Mouse (Mus musculus) yolk sac, embryonic 10.5 days (tissue): ENCODE data around the gene Dennd5b.
"Not testable (repeated sequence)": the region's sequence is repeated elsewhere in the genome, so short reads cannot be mapped to it uniquely, and the experiment has no call there.

ENCODE experiments used
- DNase-seq: peaks from one replicate; pipeline ENCODE4 v3.0.0-alpha.2; 2017; ENCODE audit warnings: low spot score

The Dennd5b gene

DNA sequence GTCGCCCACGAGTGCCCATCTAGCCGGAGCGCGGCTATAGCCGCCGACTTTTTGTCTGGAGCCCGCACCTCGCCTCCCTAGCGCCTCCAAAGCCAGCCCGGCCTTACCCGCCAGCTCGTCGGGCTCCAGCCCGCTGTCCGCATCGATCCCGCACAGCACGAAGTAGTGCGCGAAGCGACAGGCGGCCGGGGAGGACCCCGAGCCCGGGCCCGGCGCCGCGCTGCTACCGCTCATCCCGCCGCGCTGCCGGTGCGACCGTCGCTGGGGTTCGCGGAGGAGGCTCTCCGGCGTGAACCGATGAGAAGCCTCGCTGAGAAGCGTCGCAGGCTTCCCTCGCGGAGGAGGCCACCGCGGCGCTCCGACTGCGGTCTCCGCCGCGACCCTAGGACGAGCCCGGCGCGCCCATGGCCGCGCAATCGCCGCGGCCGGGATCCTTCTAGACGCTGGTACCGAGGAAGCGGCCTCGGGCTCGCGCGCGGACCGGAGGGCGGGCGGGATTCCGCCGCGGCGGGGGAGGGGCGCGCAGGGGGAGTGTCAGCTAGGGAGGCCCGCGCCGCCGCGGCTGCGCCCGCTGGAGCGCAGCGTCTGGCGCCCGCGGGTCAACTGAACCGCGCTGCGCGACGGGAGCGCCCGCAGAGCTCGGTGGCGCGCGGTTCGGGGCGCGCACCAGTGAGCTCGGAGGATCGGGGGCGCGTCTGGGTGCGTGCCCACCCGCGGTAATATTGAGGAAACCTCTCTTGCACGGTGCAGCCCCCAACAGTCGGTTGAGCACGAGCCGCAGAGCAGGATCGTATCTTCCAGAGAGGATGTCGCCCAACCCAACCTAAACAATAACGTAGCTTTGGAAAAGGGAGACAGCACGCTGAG is at the start of gene Dennd5b:
TSS of gene Dennd5b (minus strand) at position 605 of the 867 bp plus-strand sequence.
- peak; percentile 86 for DNase-seq

DNA sequence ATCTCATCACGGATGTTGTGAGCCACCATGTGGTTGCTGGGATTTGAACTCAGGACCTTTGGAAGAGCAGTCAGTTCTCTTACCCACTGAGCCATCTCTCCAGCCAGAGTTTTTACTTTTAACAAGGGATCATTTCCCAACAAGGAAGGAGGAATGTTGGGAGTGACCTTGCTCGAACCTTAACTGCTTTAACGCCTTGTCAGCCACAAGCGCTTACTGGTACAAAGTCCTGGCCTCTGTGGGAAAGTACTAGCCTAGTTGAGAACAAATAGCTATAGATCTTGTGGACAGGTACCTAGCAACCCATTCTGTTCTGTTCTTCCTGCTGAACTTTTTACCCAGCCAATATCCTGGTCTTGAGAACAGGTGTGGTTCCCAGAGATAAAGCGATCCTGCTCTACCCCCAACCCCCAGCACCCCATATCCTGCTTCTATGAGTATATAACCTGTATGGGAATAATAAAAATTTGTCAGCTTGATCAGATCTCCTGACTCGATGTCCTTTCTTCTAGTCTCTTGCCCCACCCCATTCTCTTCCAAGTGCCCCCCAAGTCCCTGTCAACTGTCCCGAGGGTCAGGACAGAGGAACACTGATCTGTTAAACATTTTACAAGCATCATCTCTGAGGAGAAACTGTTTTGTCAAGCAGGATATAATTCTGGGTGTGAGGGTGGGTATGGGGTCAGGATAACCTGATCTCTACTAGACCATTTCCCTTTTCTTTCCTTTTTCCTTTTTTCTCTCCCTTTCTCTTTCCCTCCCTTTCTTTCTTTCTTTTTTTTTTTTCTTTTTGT is 47.2 kb upstream of the Dennd5b start:
- peak; percentile 77 for DNase-seq

DNA sequence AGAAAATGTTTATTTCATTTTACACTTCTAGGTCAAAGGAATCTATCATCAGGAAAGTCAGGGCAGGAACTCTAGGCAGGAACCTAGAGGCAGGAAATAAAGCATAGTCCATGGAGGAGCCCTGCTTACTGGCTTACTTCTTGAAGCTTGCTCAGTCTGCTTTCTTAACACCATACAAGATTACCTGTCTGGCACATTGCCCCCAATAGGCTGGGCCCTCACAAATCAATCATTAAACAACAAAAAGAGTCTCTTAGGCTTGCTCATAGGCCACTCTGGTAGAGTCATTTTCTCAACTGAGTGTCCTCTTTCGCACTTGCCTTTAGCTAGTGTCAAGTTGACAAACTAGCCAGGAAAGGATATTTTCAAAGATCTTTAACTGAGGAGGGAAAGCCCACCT is 43.7 kb upstream of the Dennd5b start:
- no peak for DNase-seq

DNA sequence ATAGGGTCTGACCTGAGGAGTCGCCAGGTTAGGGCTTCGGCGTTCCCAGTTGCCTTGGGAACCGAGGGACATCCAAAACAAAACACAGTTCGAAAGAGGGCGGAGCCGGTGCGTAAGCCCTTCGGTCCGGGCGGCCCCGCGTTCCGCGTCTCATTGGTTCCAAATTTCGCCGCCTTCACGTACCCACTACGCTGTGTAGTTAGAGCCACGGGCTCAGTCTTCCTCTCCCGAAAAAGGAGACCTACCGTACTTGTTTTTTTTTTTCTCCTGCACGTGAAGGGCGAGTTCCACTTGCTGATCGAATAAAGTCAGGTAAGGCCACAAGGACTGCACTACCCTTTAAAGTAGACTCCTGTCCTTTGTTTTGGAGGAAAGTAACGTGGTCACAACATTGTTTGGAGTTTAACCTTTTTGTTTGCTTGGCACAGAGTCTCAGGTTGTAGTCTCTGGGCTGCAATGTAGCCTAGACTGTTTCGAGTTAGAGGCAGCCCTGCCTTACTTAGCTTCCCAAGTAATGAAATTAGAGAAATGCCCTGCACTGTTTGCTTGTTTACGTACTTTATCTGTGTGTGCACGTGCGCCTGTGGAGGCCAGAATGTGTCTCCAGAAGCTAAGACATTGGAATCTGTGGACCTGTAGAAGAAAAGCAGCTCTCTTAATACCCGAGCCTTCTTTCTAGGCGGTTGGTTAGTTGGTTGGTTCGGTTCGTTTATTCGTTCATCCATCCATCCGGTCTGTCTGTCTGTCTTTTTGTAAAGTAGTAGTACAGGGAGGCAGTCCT is 40.1 kb upstream of the Dennd5b start:
- DNase-seq, result peak; percentile 89

DNA sequence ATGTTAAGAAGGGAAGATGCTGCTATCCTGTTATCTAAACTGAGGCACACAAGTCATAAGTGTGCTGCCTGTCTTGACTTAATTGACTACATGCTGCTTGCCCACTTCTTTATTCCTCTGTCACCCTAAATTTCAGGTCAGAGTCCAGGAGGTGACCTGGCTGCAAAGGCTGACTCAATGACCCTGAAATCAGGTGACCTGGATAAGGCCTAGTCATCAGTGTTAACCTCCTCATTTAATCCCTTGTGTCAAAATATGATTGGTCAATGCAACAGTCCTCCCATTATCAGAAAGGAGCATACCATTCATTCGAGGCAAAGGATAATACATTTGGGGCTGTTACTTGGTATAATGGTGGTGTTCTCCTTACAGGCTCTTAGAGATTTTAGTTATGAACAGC is 38.0 kb upstream of the Dennd5b start, which contains the start of gene Etfbkmt:
TSS of gene Etfbkmt (plus strand) at position 379 of the 400 bp plus-strand sequence.
- no peak for DNase-seq

DNA sequence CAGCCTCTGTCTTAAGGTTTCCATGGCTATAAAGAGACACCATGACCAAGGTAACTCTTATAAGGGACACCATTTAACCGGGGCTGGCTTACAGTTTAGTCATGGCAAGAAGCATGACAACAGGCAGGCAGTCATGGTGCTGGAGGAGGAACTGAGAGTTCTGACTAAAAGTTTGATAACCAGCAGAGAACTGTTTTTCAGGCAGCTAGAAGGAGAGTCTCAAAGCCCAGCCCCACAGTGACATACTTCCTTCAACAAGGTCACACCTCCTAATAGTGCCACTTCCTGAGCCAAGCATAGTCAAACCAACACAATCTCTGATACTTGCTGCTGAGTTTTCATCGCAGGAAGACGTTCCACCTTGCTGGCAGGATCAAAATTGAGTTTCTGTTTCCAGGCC is 37.5 kb upstream of the Dennd5b start:
- no peak for DNase-seq

DNA sequence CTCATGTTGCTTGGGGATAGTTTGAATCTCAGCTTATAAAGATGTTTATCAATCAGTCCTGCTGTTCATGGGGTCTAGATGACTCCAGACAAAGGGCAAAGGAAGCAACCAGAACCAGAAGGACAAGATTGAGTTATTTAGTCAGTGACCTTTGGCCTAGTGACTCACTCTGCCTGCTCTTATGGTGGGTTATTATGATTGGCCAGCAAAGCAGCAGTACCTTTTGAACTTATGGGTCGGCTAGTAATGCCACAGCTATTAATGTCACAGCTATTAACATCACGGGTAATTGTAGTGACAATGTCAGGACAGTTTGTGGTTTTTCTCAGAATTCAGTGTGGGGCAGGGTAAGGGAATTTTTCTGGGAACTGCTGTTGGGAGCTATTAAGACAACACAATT is 36.5 kb upstream of the Dennd5b start:
- DNase-seq, result peak; percentile 28

DNA sequence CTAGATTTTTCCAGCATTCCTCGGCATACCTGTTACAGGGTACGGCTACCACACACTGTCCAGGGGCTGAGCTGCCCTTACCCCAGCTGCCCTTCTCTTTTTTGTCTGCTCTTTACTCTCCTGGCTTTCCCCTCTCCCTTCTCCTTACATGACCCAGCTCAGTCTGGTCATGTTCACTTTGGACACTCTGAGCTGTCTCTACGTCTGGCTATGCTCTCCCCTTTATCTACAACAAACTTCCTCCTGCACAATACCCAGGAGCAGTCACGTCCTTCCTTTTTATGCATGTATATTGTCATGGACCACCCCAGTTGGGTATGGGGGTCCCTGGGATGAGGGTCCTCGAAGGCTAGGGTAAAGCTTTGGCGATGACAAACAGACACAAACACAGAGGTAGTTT is 34.2 kb upstream of the Dennd5b start:
- DNase-seq, result no peak

DNA sequence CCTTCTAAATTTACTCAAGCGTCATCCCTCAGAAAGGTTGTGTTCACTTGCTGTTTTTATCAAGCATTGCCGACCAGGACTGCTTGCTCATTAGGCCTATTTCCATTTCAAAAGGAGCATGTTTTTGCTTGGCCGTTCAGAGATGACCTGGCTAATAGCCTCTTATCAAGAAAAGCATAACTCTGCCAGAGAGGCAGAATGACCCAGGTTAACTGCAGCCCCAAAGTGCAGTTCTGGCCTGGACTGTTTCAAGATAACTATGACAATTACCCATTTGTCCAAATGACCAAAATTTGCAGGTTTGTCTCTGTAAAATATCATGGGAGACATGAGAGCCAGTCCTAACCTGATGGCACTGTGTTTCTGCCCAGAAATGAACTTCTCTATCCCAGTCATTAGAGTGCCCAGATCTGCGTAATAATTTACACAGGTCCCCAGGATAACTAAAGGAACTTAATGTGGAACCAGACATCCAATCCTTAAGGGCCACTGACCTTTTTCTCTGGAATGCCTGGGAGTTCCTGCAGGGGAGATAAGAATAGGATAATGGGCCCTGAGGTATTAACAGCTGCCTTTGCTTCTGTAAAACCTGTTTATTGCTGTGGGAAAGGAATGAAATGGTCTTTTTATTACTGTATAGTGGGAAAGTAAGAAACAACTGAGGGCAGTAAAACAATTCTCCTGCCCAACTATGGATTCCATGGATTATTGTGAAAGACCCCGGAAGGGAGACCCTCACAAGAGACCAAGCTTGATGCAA is 33.1 kb upstream of the Dennd5b start:
- peak; percentile 66 for DNase-seq

DNA sequence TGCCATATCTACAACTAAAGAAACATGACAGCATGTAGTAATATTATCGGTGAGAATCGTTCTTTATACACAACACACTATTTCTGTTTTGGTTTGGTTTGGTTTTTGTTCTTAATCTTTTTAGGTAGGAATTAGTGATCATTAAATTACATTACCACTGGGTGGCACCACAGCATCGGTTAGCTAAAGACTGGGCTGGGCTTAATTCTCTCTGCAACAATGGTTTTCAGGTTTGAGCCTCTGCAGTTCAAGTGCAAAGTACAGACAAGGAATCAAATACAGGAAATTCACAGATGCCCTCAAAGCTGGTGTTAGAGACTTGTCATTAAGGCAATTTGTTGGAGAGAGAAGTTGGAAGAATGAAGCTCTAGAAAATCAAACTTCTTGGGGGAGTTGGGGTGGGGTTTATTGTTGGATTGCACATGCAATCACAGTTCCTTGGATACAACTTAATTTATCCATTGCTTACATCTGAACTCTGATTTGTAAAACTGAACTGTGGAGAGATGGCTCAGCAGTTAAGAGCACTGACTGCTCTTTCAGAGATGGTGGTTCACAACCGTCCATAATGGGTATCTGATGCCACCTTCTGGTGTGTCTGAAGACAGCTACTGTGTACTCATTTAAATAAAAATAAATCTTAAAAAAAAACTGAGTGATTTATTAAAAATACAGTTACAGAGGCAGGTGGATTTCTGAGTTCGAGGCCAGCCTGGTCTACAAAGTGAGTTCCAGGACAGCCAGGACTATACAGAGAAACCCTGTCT is 31.0 kb upstream of the Dennd5b start:
- peak; percentile 66 for DNase-seq

DNA sequence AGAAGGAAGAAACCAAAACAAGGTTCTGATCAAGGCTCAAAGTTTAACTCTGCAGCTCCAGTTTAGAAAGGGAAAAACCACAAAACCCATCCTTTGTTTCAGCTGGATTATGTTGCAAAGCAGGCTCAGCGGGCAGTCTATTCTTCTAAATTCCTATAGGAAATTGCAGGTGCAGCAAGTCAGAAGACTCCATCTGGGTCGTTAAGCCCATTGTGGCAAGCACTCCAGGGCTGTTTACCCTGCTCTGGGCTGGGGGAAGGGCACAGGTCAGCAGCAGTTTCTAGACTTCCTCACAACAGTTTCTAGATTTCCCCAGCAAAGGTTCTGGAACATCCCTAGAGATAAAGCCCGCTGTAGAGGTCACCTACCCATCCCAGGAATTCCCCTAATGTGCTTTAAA is 29.6 kb upstream of the Dennd5b start:
- no peak for DNase-seq

DNA sequence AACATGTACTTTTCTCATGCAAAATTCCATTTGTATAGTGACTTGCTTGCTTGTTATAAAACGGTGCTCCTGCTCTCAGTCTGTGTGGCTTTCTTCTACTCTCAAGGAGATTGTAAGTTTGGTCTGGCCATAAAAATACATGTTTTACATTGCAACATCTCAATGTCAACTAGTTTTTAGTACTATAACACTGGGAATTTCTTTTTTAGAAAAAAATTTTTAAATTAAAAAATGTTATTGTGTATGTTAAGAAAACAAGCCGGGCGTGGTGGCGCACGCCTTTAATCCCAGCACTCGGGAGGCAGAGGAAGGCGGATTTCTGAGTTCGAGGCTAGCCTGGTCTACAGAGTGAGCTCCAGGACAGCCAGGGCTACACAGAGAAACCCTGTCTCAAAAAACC is 28.4 kb upstream of the Dennd5b start, which contains the start of gene Gm10203:
TSS of gene Gm10203 (plus strand) at position 301 of the 400 bp plus-strand sequence.
- DNase-seq, result not testable (repeated sequence)

DNA sequence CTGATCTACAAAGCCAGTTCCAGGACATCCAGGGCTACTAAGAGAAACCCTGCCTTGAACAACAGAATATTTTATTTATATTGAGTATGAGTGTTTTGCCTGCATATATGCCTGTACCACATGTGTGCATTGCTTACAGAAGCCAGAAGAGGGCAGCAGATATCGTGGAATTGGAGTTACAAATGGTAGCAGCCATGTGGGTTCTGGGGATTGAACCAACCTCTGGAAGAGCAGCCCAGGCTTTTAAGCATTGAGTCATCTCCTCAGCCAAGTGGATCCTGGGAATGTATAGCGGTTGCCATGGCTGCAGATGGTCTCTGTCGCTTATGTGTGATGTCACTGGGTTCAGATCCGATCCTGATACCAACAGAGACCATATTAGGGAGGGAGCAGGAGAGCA is 25.2 kb upstream of the Dennd5b start:
- DNase-seq, result no peak

DNA sequence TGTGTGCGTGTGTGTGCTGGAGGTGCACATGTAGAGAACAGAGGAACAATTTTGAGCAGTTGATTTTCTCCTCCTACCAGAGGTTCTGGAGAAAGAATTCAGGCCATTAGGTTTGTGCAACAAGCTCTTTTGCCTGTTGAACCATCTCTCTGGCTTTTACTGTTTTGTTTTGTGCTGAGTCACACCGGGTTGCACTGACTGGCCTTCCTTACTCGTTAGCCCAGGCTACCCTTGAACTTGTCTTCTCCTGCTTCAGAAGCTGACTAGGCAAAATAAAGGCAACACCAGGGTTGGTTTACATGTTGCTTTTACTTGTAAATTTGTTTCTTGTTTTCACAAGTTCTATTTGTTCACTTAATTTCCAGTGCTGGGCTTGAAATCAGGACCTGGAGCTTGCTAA is 21.6 kb upstream of the Dennd5b start:
- no peak for DNase-seq

DNA sequence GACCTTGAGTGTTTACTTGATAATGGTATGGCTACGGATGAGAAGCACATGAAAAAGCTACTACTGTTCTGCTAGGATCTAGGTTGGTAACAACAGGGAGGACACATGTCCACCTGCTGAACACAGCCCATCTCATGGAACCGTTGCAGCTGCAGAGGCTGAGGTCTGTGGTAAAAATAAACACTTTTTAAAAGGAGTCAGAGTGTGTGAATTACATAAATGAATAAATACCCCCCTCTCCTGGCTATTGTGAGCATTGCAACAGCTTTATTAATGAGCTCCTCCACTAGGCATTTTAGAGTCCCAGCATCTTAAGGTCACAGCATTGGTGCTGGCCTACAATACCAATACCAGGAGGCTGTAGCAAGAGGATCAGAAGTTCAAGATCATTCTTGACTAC is 18.4 kb upstream of the Dennd5b start:
- peak; percentile 57 for DNase-seq

DNA sequence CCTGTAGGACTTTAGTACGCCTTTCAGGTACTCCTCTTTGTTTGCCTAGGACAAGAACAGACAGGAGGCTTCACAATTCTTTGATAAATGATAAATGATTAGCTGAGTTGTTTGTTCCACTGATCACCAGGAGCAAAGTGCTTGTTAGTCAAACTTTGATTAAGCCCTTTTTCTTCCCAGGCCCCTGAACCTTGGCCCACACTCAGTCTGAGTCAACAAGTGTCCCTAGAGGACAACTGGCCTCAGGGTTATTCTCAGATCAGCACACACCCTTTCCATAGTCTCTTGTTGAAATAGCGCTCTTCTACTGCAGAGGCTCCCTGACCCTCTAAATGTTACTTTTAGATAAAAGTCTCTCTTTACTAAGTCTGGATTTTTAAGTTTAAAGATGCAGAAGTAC is 17.5 kb upstream of the Dennd5b start:
- DNase-seq, result peak; percentile 86

DNA sequence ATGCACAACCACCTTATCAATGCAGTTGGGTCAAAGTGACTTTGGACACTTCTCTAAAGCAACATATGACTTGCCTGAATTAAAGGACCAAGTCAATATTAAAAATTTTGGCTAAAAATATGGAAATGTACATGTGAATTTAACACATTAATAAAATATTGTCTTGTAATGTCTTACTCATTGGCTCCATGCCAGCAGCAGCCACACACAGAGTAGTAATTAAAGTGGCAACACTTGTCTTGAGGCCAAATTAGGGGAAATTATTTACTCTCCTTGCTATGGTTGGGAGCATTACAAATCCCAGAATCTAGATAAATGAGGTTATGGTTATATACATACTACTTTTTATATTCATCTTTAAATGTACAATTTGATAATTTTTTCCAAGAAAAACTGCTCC is 15.5 kb upstream of the Dennd5b start:
- DNase-seq, result no peak

DNA sequence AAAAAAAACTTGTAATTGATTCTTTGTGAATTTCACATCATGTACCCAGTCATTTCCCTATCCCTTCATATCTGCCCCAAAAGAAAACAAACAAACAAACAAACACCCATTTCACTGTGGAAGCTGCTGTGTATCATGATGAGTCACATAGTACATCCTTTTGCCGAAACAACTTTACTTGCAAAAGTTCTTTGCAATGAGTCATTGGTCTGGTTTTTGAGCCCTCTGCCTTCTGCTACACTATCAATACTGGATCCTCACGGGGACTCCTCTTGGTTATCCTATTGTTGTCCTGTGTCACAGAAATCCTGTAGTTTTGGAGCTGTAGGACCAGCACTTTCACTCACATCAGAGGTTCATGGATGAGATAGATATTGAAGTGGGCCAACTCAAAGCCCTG is 7.4 kb upstream of the Dennd5b start:
- DNase-seq, result no peak

DNA sequence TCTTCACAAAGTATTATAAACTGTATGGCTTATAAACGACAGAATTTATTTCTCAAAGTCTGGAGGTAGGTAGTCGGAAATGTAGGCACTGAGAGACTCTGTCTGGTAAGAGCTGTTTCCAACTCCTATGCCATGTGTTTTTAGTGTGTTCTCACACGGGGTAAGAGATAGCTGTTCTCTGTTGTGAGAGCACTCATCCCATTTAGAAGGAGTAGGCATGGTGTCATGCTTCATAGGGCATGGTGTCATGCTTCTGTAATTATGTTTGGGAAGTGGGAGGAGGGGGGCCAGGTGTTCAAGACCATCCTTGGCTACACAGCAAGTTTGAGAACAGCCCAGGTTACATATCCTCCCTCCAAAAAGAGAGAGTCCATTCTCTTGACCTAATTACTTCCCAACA is 6.1 kb upstream of the Dennd5b start:
- no peak for DNase-seq

DNA sequence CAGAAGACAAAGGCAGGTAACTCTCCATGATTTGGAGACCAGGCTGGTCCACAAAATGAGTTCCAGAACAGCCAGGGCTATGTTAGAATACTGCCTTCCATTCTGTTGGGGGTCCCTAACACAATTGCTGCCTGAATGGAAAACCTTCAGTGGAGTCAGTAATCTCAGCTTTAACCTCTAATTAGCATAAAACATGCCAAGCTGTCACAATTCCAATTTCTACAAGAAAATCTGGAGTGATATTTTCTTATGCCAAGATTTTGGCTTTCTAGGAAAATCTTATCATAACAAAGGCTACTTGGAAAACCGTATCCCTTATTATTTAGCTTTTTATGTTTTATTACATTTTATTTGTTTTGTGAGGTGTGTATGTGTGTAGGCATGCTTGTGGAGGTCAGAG is 2.0 kb upstream of the Dennd5b start:
- no peak for DNase-seq

DNA sequence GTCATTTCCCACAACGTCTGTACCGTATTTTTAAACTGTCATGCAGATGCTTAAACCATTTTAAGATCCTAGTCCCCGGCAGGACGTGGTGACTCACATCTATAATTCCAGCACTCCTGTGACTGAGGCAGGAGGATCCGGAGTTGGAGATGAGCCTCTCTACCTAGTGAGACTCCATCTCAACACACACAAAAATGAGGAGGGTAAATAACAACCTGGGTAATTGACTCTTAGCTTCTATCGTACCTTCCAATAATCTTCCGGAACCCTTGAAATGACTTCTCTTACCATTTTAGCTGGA is 413 bp upstream of the Dennd5b start:
- DNase-seq, result no peak
